Mouse (Mus musculus): ENCODE measurements around the gene Gm37240. TPM values are rescaled to one million over a fixed set of nuclear protein-coding genes. Genes with fewer than 3 reads are reported as not detected.

Gm37240 gene
- total and polyA plus RNA-seq, 2 experiments from 2014 or later = 0.43 to 1.9 TPM

DNA sequence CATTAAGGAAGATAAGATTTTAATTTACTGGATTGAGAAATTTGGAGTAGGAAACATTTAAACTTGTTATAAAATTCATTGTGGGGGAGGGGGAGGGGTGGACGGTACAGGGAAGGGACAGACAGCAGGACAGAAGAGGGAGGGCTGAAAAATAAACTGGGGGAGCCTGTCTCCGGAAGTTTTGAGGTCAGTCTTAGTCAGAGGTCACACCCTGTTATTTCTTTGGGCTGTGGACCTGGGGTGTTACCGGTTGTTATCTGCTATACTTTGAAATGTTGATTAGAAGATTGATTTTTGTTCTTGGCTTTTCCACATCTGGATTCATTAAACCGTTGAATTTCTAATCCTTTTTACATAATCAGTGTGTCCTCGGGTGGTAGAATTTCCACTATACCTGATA, 1061.3 kb downstream of the Gm37240 start:
- Histone ChIP-seq H3K4me2 (ENCODE audit: low read depth, low read length, poor library complexity, severe bottlenecking) (no peak overlapping the region), H3K27ac (ENCODE audit: low read depth, low read length) (no peak overlapping the region), H3K9ac (replicated peaks; ENCODE audit: low read length, poor library complexity, severe bottlenecking) (no peak overlapping the region), H3K9me3 (ENCODE audit: low read length) (no peaks in the 10 kb centered on the region), H3K4me1 (ENCODE audit: insufficient read depth, low read length) (no peaks in the 10 kb centered on the region), H3K4me3 (ENCODE audit: low read depth, low read length) (no peak overlapping the region), H3K36me3 (ENCODE audit: insufficient read depth, low read length) (no peaks in the 10 kb centered on the region), H3K27me3 (ENCODE audit: insufficient read depth, low read length) (no peaks in the 10 kb centered on the region)
- no peak for TF ChIP-seq CTCF (IDR thresholded peaks at IDR 0.05)
- DNase-seq (ENCODE audit: low spot score) = no peak
- 52% methylated on average over 5 of the region's 5 CpGs for WGBS
- no peak for ATAC-seq (ENCODE audit: low FRiP score)

- H3K9me3 ChIP-seq (ENCODE audit: low read length) = no peaks in the 10 kb centered on the region
- H3K27me3 ChIP-seq (ENCODE audit: insufficient read depth, low read length) = no peaks in the 10 kb centered on the region
- no peak for ATAC-seq (ENCODE audit: low FRiP score)
- H3K4me2 ChIP-seq (ENCODE audit: low read depth, low read length, poor library complexity, severe bottlenecking) = no peak overlapping the region
- no peak overlapping the region for H3K9ac ChIP-seq (replicated peaks; ENCODE audit: low read length, poor library complexity, severe bottlenecking)
- 57% methylated on average over 2 of the region's 2 CpGs for WGBS
- no peak overlapping the region for H3K27ac ChIP-seq (ENCODE audit: low read depth, low read length)
- TF ChIP-seq CTCF (IDR thresholded peaks at IDR 0.05) = no peak
- no peak overlapping the region for H3K4me3 ChIP-seq (ENCODE audit: low read depth, low read length)
- no peaks in the 10 kb centered on the region for H3K36me3 ChIP-seq (ENCODE audit: insufficient read depth, low read length)
- no peaks in the 10 kb centered on the region; the same call in 1 of the 2 replicates for H3K4me1 ChIP-seq (ENCODE audit: insufficient read depth, low read length)
- DNase-seq (ENCODE audit: low spot score) = no peak
Measured at GRCm38 (mm10) chr3:84820654-84821201, 1066.6 kb downstream of the Gm37240 start.

DNA sequence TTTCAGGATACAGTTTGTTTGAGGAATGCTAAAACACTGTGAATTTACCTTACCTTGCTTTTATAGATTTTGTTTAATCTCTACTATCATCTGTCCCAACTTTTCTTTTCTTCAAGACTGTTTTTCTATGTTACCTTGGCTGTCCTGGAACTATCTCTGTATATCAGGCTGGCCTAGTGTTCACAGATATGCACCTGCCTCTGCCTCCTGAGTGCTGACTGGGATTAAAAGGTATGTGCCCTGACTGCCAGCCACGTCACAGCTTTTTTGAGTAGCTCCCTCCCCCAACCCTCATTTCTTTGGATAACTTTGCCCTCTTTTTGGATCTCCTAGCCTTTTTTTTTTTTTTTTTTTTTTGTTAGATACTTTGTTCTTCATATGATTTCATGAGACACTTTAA, 1070.4 kb downstream of the Gm37240 start:
- DNase-seq (ENCODE audit: low spot score) (no peak), ATAC-seq (ENCODE audit: low FRiP score) (no peak)
- Histone ChIP-seq H3K4me1 (ENCODE audit: insufficient read depth, low read length) (no peaks in the 10 kb centered on the region; the same call in 1 of the 2 replicates), H3K9me3 (ENCODE audit: low read length) (no peaks in the 10 kb centered on the region), H3K4me3 (ENCODE audit: low read depth, low read length) (no peak overlapping the region), H3K27me3 (ENCODE audit: insufficient read depth, low read length) (no peaks in the 10 kb centered on the region), H3K27ac (ENCODE audit: low read depth, low read length) (no peak overlapping the region), H3K9ac (replicated peaks; ENCODE audit: low read length, poor library complexity, severe bottlenecking) (no peak overlapping the region), H3K4me2 (ENCODE audit: low read depth, low read length, poor library complexity, severe bottlenecking) (no peak overlapping the region), H3K36me3 (ENCODE audit: insufficient read depth, low read length) (no peaks in the 10 kb centered on the region)
- no peak for TF ChIP-seq CTCF (IDR thresholded peaks at IDR 0.05)
- WGBS = 78% methylated on average over 1 of the region's 1 CpGs

DNA sequence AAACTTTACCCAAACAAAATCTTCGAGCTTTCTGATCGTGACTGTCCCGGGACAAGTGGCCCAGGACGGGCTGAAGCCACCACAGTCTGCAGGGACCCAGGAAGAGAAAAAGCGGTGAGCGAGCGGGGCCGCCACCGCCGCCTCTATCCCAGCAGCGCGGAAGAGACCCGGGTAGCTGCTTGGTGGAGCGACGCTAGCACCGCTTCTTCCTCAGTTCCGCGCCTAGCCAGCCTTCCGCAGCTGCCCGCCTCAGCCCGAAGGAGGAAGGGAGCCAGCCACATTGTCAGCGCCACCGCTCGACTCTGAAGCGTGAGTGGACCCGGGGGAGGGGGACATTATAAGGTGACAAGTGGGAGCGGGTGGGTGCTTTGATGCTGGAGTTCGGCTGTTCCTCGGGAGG, 1071.9 kb downstream of the Gm37240 start:
- WGBS = under 1% methylated on average over 29 of the region's 29 CpGs
- no peaks in the 10 kb centered on the region for H3K9me3 ChIP-seq (ENCODE audit: low read length)
- no peak for TF ChIP-seq CTCF (IDR thresholded peaks at IDR 0.05)
- H3K4me2 ChIP-seq (ENCODE audit: low read depth, low read length, poor library complexity, severe bottlenecking) = peak overlapping the region; percentile 99
- no peak for ATAC-seq (ENCODE audit: low FRiP score)
- H3K4me1 ChIP-seq (ENCODE audit: insufficient read depth, low read length) = no peaks in the 10 kb centered on the region; the same call in 1 of the 2 replicates
- H3K27me3 ChIP-seq (ENCODE audit: insufficient read depth, low read length) = no peaks in the 10 kb centered on the region
- no peaks in the 10 kb centered on the region for H3K36me3 ChIP-seq (ENCODE audit: insufficient read depth, low read length)
- peak overlapping the region; percentile 87 for H3K9ac ChIP-seq (replicated peaks; ENCODE audit: low read length, poor library complexity, severe bottlenecking)
- peak overlapping the region; percentile 94 for H3K27ac ChIP-seq (ENCODE audit: low read depth, low read length)
- peak; percentile 22 for DNase-seq (ENCODE audit: low spot score)
- peak overlapping the region; percentile 97 for H3K4me3 ChIP-seq (ENCODE audit: low read depth, low read length)

DNA sequence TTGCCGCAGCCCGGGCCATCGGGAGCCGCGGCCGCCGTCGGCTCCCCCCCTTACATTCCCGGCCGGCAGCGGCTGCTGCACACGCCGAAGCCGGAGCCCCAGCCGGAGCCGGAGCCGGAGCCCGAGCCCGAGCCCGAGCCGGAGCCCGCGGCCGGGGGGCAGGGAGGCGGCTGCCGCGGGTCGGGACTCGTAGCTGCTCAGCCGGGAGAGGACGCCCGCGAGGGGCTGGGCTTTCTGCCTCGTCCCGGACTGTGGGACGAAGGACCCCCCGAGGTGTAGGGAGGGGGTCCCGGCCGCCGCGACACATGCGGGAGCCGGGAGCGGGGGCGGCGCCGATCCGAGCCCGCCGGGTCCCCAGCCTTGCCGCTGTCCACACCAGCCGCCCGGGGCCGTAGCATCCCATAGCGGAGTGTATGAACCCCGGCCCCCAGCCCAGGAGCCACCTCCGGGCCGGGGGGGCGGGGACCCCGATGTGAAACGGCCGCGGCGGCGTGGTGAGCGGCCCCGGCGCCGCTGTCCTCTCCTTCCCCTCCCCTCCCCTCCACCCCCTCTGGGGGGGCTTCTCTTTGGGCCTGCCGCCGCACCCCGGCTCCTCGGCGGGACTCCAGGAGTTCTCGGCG, 1072.4 kb downstream of the Gm37240 start, which contains the start of gene Fbxw7:
Gene Fbxw7 (plus strand): TSS at position 507 of the 620 bp plus-strand sequence.
- Histone ChIP-seq H3K27me3 (ENCODE audit: insufficient read depth, low read length) (no peaks in the 10 kb centered on the region), H3K4me3 (ENCODE audit: low read depth, low read length) (peak within 1 kb of the TSS; percentile 97), H3K9me3 (ENCODE audit: low read length) (no peaks in the 10 kb centered on the region), H3K36me3 (ENCODE audit: insufficient read depth, low read length) (no peaks in the 10 kb centered on the region), H3K4me1 (ENCODE audit: insufficient read depth, low read length) (no peaks in the 10 kb centered on the region; the same call in 1 of the 2 replicates), H3K9ac (replicated peaks; ENCODE audit: low read length, poor library complexity, severe bottlenecking) (peak within 1 kb of the TSS; percentile 87), H3K27ac (ENCODE audit: low read depth, low read length) (peak within 1 kb of the TSS; percentile 94), H3K4me2 (ENCODE audit: low read depth, low read length, poor library complexity, severe bottlenecking) (peak within 1 kb of the TSS; percentile 99)
- ATAC-seq (ENCODE audit: low FRiP score) (peak; percentile 58), DNase-seq (ENCODE audit: low spot score) (peak; percentile 6)
- no peak for TF ChIP-seq CTCF (IDR thresholded peaks at IDR 0.05)
- WGBS = under 1% methylated on average over 24 of the region's 76 CpGs

DNA sequence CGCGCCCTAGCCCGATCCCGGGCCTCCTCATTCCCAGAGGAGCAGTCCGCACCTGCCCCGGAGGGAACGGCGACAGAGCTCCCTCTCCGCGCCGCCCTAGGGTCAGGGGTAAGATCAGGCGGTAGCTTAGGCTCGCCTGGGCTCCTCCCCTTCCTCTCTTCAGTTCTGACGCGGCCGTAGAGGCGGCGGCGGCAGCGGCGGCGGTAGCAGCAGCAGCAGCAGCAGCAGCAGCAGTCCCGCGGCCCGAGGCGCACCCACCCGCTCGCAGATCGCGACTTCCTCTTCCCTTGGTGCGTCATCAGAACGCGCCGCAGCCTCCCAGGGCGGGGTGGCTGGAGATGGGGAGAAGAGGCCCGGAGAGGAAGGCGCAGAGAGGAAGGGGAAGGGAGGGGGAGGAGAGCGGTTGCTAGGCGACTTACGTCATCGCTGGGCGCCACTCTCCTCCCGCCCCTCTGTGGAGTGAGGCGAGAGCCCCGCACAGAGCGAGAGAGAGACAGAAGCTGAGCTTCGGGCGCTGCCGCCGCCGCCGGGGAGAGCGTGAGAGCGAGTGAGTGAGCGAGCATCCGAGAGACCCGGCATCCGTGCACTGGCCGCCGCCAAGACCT, 1073.1 kb downstream of the Gm37240 start:
- H3K27me3 ChIP-seq (ENCODE audit: insufficient read depth, low read length) = no peaks in the 10 kb centered on the region
- peak overlapping the region; percentile 99 for H3K4me2 ChIP-seq (ENCODE audit: low read depth, low read length, poor library complexity, severe bottlenecking)
- WGBS = 0% methylated on average over 39 of the region's 60 CpGs
- H3K9me3 ChIP-seq (ENCODE audit: low read length) = no peaks in the 10 kb centered on the region
- TF ChIP-seq CTCF (IDR thresholded peaks at IDR 0.05) = no peak; the same call in none of the 2 replicates
- H3K4me3 ChIP-seq (ENCODE audit: low read depth, low read length) = peak overlapping the region; percentile 97
- H3K4me1 ChIP-seq (ENCODE audit: insufficient read depth, low read length) = no peaks in the 10 kb centered on the region; the same call in 1 of the 2 replicates
- no peaks in the 10 kb centered on the region for H3K36me3 ChIP-seq (ENCODE audit: insufficient read depth, low read length)
- H3K27ac ChIP-seq (ENCODE audit: low read depth, low read length) = peak overlapping the region; percentile 94
- ATAC-seq (ENCODE audit: low FRiP score) = peak; percentile 98
- H3K9ac ChIP-seq (replicated peaks; ENCODE audit: low read length, poor library complexity, severe bottlenecking) = peak overlapping the region; percentile 87
- DNase-seq (ENCODE audit: low spot score) = peak; percentile 99

Data from midbrain, postnatal 0 days (tissue).